Mouse (Mus musculus): Measurements from ENCODE around the gene Pgs1. TPM values are rescaled to one million over a fixed set of nuclear protein-coding genes. Genes with fewer than 3 reads are reported as not detected.

Gene Pgs1
- polyA plus RNA-seq, 1 experiment from 2014 or later, result 38.9 TPM

GRCm38 (mm10) chr11:117987032-117987451, 950 bp downstream of the Pgs1 start:
- H3K27me3 ChIP-seq, result no peaks in the 10 kb centered on the region
- peak; percentile 78 for ATAC-seq (replicated peaks; ENCODE audit: low FRiP score)
- 0% methylated on average over 32 of the region's 32 CpGs for WGBS
- peak overlapping the region; percentile 52 for H3K27ac ChIP-seq
- H3K9ac ChIP-seq, result peak overlapping the region; percentile 88
- H3K4me2 ChIP-seq, result peak overlapping the region; percentile 90
- peaks cover 49% of the 10 kb centered on the region for H3K4me1 ChIP-seq
- H3K4me3 ChIP-seq (replicated peaks), result peak overlapping the region; percentile 95
- H3K9me3 ChIP-seq (replicated peaks), result no peaks in the 10 kb centered on the region
- H3K36me3 ChIP-seq, result no peaks in the 10 kb centered on the region

- peaks cover 54% of the 10 kb centered on the region for H3K4me1 ChIP-seq
- peak overlapping the region; percentile 90 for H3K4me2 ChIP-seq
- H3K36me3 ChIP-seq, result no peaks in the 10 kb centered on the region
- 62% methylated on average over 4 of the region's 4 CpGs for WGBS
- no peaks in the 10 kb centered on the region for H3K27me3 ChIP-seq
- no peak for ATAC-seq (replicated peaks; ENCODE audit: low FRiP score)
- no peaks in the 10 kb centered on the region for H3K9me3 ChIP-seq (replicated peaks)
- peak overlapping the region; percentile 95 for H3K4me3 ChIP-seq (replicated peaks)
- peak overlapping the region; percentile 88; the same call in 1 of the 2 replicates for H3K9ac ChIP-seq
- H3K27ac ChIP-seq, result no peak overlapping the region
Observed at GRCm38 (mm10) chr11:117987968-117988367, 1.9 kb downstream of the Pgs1 start.

- Histone ChIP-seq H3K36me3 (no peaks in the 10 kb centered on the region), H3K4me1 (peaks cover 67% of the 10 kb centered on the region), H3K9me3 (replicated peaks) (no peaks in the 10 kb centered on the region), H3K4me3 (replicated peaks) (no peak overlapping the region), H3K9ac (no peak overlapping the region), H3K4me2 (no peak overlapping the region), H3K27ac (no peak overlapping the region), H3K27me3 (no peaks in the 10 kb centered on the region)
- 86% methylated on average over 4 of the region's 4 CpGs for whole genome bisulfite sequencing
- ATAC-seq (replicated peaks; ENCODE audit: low FRiP score), result no peak
Observed at GRCm38 (mm10) chr11:117989241-117989640, 3.1 kb downstream of the Pgs1 start.

GRCm38 (mm10) chr11:117989926-117990325, 3.8 kb downstream of the Pgs1 start:
- no peaks in the 10 kb centered on the region for H3K9me3 ChIP-seq (replicated peaks)
- WGBS, result 55% methylated on average over 10 of the region's 10 CpGs
- H3K4me1 ChIP-seq, result peaks cover 74% of the 10 kb centered on the region
- H3K27ac ChIP-seq, result no peak overlapping the region
- no peak for ATAC-seq (replicated peaks; ENCODE audit: low FRiP score)
- H3K27me3 ChIP-seq, result no peaks in the 10 kb centered on the region
- H3K4me3 ChIP-seq (replicated peaks), result no peak overlapping the region
- H3K36me3 ChIP-seq, result no peaks in the 10 kb centered on the region
- H3K4me2 ChIP-seq, result no peak overlapping the region
- no peak overlapping the region for H3K9ac ChIP-seq

- Histone ChIP-seq H3K4me2 (no peak overlapping the region), H3K4me1 (peaks cover 80% of the 10 kb centered on the region), H3K9ac (peak overlapping the region; percentile 15; the same call in 1 of the 2 replicates), H3K4me3 (replicated peaks) (no peak overlapping the region), H3K27me3 (no peaks in the 10 kb centered on the region), H3K36me3 (no peaks in the 10 kb centered on the region), H3K9me3 (replicated peaks) (no peaks in the 10 kb centered on the region), H3K27ac (0 out of 2 replicates have a peak overlapping the region, but pooled peaks have one; percentile 14)
- WGBS, result 59% methylated on average over 9 of the region's 9 CpGs
- ATAC-seq (replicated peaks; ENCODE audit: low FRiP score), result no peak
Observed at GRCm38 (mm10) chr11:117991502-117992470, 5.7 kb downstream of the Pgs1 start.

GRCm38 (mm10) chr11:117993190-117994175, 7.4 kb downstream of the Pgs1 start:
- WGBS, result 66% methylated on average over 14 of the region's 14 CpGs

GRCm38 (mm10) chr11:117994250-117995057, 8.4 kb downstream of the Pgs1 start:
- WGBS, result 47% methylated on average over 9 of the region's 9 CpGs
- no peak overlapping the region for H3K9ac ChIP-seq
- ATAC-seq (replicated peaks; ENCODE audit: low FRiP score), result no peak
- H3K36me3 ChIP-seq, result peaks cover 14% of the 10 kb centered on the region
- no peaks in the 10 kb centered on the region for H3K9me3 ChIP-seq (replicated peaks)
- peak overlapping the region; percentile 21; the same call in 1 of the 2 replicates for H3K4me2 ChIP-seq
- H3K4me1 ChIP-seq, result peaks cover 64% of the 10 kb centered on the region
- H3K27ac ChIP-seq, result peak overlapping the region; percentile 80
- H3K27me3 ChIP-seq, result no peaks in the 10 kb centered on the region
- H3K4me3 ChIP-seq (replicated peaks), result no peak overlapping the region

More at GRCm38 (mm10) chr11:117993190-117994175, 7.4 kb downstream of the Pgs1 start:
- H3K4me1 ChIP-seq, result peaks cover 71% of the 10 kb centered on the region
- peak overlapping the region; percentile 21; the same call in 1 of the 2 replicates for H3K4me2 ChIP-seq
- H3K9me3 ChIP-seq (replicated peaks), result no peaks in the 10 kb centered on the region
- H3K27me3 ChIP-seq, result no peaks in the 10 kb centered on the region
- peaks cover 6% of the 10 kb centered on the region; the same call in 1 of the 2 replicates for H3K36me3 ChIP-seq
- peak overlapping the region; percentile 80 for H3K27ac ChIP-seq
- H3K4me3 ChIP-seq (replicated peaks), result no peak overlapping the region
- no peak overlapping the region for H3K9ac ChIP-seq
- no peak for ATAC-seq (replicated peaks; ENCODE audit: low FRiP score)

GRCm38 (mm10) chr11:117995255-117995654, 9.2 kb downstream of the Pgs1 start:
- Histone ChIP-seq H3K27ac (peak overlapping the region; percentile 80; the same call in 1 of the 2 replicates), H3K36me3 (peaks cover 22% of the 10 kb centered on the region), H3K4me2 (no peak overlapping the region), H3K4me1 (peaks cover 56% of the 10 kb centered on the region), H3K27me3 (no peaks in the 10 kb centered on the region), H3K9ac (no peak overlapping the region), H3K4me3 (replicated peaks) (no peak overlapping the region), H3K9me3 (replicated peaks) (no peaks in the 10 kb centered on the region)
- 58% methylated on average over 2 of the region's 2 CpGs for WGBS
- no peak for ATAC-seq (replicated peaks; ENCODE audit: low FRiP score)

- Histone ChIP-seq H3K4me1 (peaks cover 52% of the 10 kb centered on the region), H3K4me2 (no peak overlapping the region), H3K27me3 (no peaks in the 10 kb centered on the region), H3K9ac (no peak overlapping the region), H3K27ac (0 out of 2 replicates have a peak overlapping the region, but pooled peaks have one; percentile 37), H3K36me3 (peaks cover 25% of the 10 kb centered on the region), H3K4me3 (replicated peaks) (no peak overlapping the region), H3K9me3 (replicated peaks) (no peaks in the 10 kb centered on the region)
- no peak for ATAC-seq (replicated peaks; ENCODE audit: low FRiP score)
- 58% methylated on average over 3 of the region's 3 CpGs for WGBS
Observed at GRCm38 (mm10) chr11:117995661-117996060, 9.6 kb downstream of the Pgs1 start.

- Histone ChIP-seq H3K9me3 (replicated peaks) (no peaks in the 10 kb centered on the region), H3K36me3 (peaks cover 29% of the 10 kb centered on the region), H3K27me3 (no peaks in the 10 kb centered on the region), H3K9ac (no peak overlapping the region), H3K4me1 (peaks cover 50% of the 10 kb centered on the region), H3K4me3 (replicated peaks) (no peak overlapping the region), H3K4me2 (no peak overlapping the region), H3K27ac (0 out of 2 replicates have a peak overlapping the region, but pooled peaks have one; percentile 37)
- no peak for ATAC-seq (replicated peaks; ENCODE audit: low FRiP score)
- 34% methylated on average over 3 of the region's 3 CpGs for WGBS
Observed at GRCm38 (mm10) chr11:117996066-117996465, 10.0 kb downstream of the Pgs1 start.

- H3K27me3 ChIP-seq, result no peaks in the 10 kb centered on the region
- WGBS, result 89% methylated on average over 2 of the region's 2 CpGs
- peaks cover 42% of the 10 kb centered on the region for H3K4me1 ChIP-seq
Observed at GRCm38 (mm10) chr11:117997085-117997484, 11.0 kb downstream of the Pgs1 start.

More at GRCm38 (mm10) chr11:117997085-117997484, 11.0 kb downstream of the Pgs1 start:
- H3K4me2 ChIP-seq, result no peak overlapping the region
- no peak overlapping the region for H3K27ac ChIP-seq
- no peak overlapping the region for H3K4me3 ChIP-seq (replicated peaks)
- no peak for ATAC-seq (replicated peaks; ENCODE audit: low FRiP score)
- peaks cover 39% of the 10 kb centered on the region for H3K36me3 ChIP-seq
- H3K9me3 ChIP-seq (replicated peaks), result no peaks in the 10 kb centered on the region
- no peak overlapping the region for H3K9ac ChIP-seq
